Mouse (Mus musculus): ENCODE results near the gene Ankrd17. TPM values are rescaled to one million over a fixed set of nuclear protein-coding genes. Genes with fewer than 3 reads are reported as not detected.

Ankrd17 gene
- polyA plus RNA-seq, 1 experiment from 2014 or later = 22.0 TPM

DNA sequence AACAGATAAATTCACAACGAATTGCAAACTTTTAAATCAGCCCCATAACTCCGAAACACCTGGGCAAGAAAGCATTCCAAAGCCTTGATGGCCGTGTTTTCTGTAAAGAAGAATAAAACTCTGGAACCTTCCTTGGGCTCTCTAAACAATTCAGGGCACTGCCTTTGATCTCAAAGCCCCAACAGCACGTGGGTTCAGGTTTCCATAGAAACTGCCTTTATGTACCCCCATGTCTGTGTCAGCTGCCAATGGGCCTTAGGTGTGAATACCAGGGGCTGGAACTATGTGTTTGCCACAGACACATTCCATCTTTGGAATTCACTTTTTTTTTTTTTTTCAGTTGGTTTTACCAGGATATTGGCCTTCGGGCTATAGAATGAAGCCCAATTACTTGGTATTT is 183.6 kb downstream of the Ankrd17 start:
- WGBS = 75% methylated on average over 5 of the region's 5 CpGs
- no peaks in the 10 kb centered on the region for H3K36me3 ChIP-seq (replicated peaks)
- DNase-seq (ENCODE audit: extremely low spot score, low spot score) = no peak
- no peak overlapping the region for H3K27ac ChIP-seq
- H3K4me1 ChIP-seq = 0 out of 2 replicates have a peak, but pooled peaks cover 4% of the 10 kb centered on the region
- H3K27me3 ChIP-seq (ENCODE audit: poor library complexity, severe bottlenecking) = no peaks in the 10 kb centered on the region
- H3K4me3 ChIP-seq = no peak overlapping the region
- no peaks in the 10 kb centered on the region for H3K9me3 ChIP-seq

DNA sequence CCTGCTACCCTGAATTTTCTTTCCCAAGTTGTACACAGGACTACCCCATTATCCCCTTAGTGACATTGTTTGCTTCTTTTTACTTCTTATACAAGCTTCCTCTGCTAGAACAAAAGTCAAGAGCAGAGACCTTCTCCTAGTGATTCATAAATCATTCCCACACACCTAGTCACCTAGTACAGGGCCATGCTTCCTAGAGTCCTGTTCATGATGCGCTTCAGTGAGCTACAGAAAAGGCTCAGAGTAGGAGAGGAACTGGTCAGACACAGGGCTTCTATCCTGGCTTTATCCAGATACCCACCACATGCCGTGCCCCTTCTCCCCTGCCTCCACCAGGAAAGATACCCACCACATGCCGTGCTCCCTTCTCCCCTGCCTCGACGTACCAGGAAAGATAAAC is 187.3 kb downstream of the Ankrd17 start:
- 90% methylated on average over 5 of the region's 5 CpGs for WGBS
- no peak overlapping the region for H3K4me3 ChIP-seq
- H3K36me3 ChIP-seq (replicated peaks) = no peaks in the 10 kb centered on the region
- H3K27me3 ChIP-seq (ENCODE audit: poor library complexity, severe bottlenecking) = no peaks in the 10 kb centered on the region
- H3K9me3 ChIP-seq = no peaks in the 10 kb centered on the region
- H3K4me1 ChIP-seq = 0 out of 2 replicates have a peak, but pooled peaks cover 4% of the 10 kb centered on the region
- no peak for DNase-seq (ENCODE audit: extremely low spot score, low spot score)
- no peak overlapping the region for H3K27ac ChIP-seq

DNA sequence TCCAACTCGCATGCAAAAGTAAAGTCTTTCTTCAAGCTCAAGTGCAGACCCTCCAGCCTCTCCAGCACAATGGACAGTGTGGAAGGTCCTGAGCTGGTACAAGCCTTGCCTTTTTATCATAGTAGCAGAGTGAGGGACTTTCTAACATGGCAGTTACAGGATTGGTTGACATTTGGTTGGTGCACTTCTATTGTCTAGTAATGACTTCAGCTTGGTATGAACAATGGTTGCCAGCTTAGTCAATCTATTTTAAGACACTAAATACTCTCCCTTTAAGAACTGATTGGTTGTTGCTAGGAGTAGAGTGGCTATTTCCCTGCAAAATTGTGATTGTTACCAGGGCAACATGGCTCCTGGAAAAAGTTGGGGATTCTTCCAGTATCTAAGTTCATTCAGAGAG is 188.3 kb downstream of the Ankrd17 start:
- no peaks in the 10 kb centered on the region for H3K36me3 ChIP-seq (replicated peaks)
- 90% methylated on average over 1 of the region's 1 CpGs for WGBS

More for the DNA sequence above, 188.3 kb downstream of the Ankrd17 start:
- Histone ChIP-seq H3K4me1 (0 out of 2 replicates have a peak, but pooled peaks cover 4% of the 10 kb centered on the region), H3K9me3 (no peaks in the 10 kb centered on the region), H3K4me3 (no peak overlapping the region), H3K27ac (no peak overlapping the region), H3K27me3 (ENCODE audit: poor library complexity, severe bottlenecking) (no peaks in the 10 kb centered on the region)
- DNase-seq (ENCODE audit: extremely low spot score, low spot score) = no peak

Other genes starting within 250 kb of the Ankrd17 start
- 35.9 and 41.4 TPM in 2 replicates for gene Cox18, start 142.6 kb downstream of the Ankrd17 start, polyA plus RNA-seq (2016; fragmentation: Nextera tagmentation; extraction: Ambion mirVana)
- 6.2 and 8.8 TPM in 2 replicates for gene Gm9958, start 627 bp upstream of the Ankrd17 start, polyA plus RNA-seq (2016; fragmentation: Nextera tagmentation; extraction: Ambion mirVana)
- gene Alb, start 94.3 kb upstream of the Ankrd17 start, polyA plus RNA-seq (2016; fragmentation: Nextera tagmentation; extraction: Ambion mirVana) = not detected in 2 replicates
- 0.11 TPM in 1 of 2 replicates, not detected in the other for gene Afp, start 124.2 kb upstream of the Ankrd17 start, polyA plus RNA-seq (2016; fragmentation: Nextera tagmentation; extraction: Ambion mirVana)
- gene Afm, start 152.4 kb upstream of the Ankrd17 start, polyA plus RNA-seq (2016; fragmentation: Nextera tagmentation; extraction: Ambion mirVana) = not detected in 2 replicates
- gene 5830473C10Rik, start 194.5 kb upstream of the Ankrd17 start, polyA plus RNA-seq (2016; fragmentation: Nextera tagmentation; extraction: Ambion mirVana) = 0.06 TPM in 1 of 2 replicates, not detected in the other